Mouse (Mus musculus): ENCODE measurements around the gene Wiz.
A peak's percentile ranks its signal among the peaks of the same experiment; 100 is the strongest.

The Wiz gene

GRCm38 (mm10) chr17:32359928-32360327 is 29.3 kb downstream of the Wiz start:
- no peak for TF ChIP-seq GATA4 (IDR thresholded peaks at IDR 0.05; ENCODE audit: insufficient replicate concordance, low read length)

GRCm38 (mm10) chr17:32358943-32359340 is 30.3 kb downstream of the Wiz start:
- TF ChIP-seq GATA4 (IDR thresholded peaks at IDR 0.05; ENCODE audit: insufficient replicate concordance, low read length), result no peak

- TF ChIP-seq GATA4 (IDR thresholded peaks at IDR 0.05; ENCODE audit: insufficient replicate concordance, low read length), result no peak
These were observed 30.9 kb downstream of the Wiz start for GRCm38 (mm10) chr17:32358192-32358942.

- TF ChIP-seq GATA4 (IDR thresholded peaks at IDR 0.05; ENCODE audit: insufficient replicate concordance, low read length), result no peak
These were observed 32.2 kb downstream of the Wiz start for GRCm38 (mm10) chr17:32356766-32357760.

- no peak for TF ChIP-seq GATA4 (IDR thresholded peaks at IDR 0.05; ENCODE audit: insufficient replicate concordance, low read length)
These were observed 33.0 kb downstream of the Wiz start for GRCm38 (mm10) chr17:32356281-32356680.

GRCm38 (mm10) chr17:32355031-32355430 is 34.2 kb downstream of the Wiz start:
- no peak for TF ChIP-seq GATA4 (IDR thresholded peaks at IDR 0.05; ENCODE audit: insufficient replicate concordance, low read length)

GRCm38 (mm10) chr17:32354211-32354610 is 35.0 kb downstream of the Wiz start:
- TF ChIP-seq GATA4 (IDR thresholded peaks at IDR 0.05; ENCODE audit: insufficient replicate concordance, low read length), result no peak

GRCm38 (mm10) chr17:32353696-32354095 is 35.5 kb downstream of the Wiz start:
- no peak for TF ChIP-seq GATA4 (IDR thresholded peaks at IDR 0.05; ENCODE audit: insufficient replicate concordance, low read length)

GRCm38 (mm10) chr17:32351726-32352125 is 37.5 kb downstream of the Wiz start:
- TF ChIP-seq GATA4 (IDR thresholded peaks at IDR 0.05; ENCODE audit: insufficient replicate concordance, low read length), result no peak

GRCm38 (mm10) chr17:32351269-32351668 is 38.0 kb downstream of the Wiz start:
- TF ChIP-seq GATA4 (IDR thresholded peaks at IDR 0.05; ENCODE audit: insufficient replicate concordance, low read length), result no peak

GRCm38 (mm10) chr17:32350382-32350983 is 38.8 kb downstream of the Wiz start, which contains the start of gene Akap8l:
Gene Akap8l, minus strand, starts transcription at chr17:32350607.
- TF ChIP-seq GATA4 (IDR thresholded peaks at IDR 0.05; ENCODE audit: insufficient replicate concordance, low read length), result peak; percentile 30; the same call in 1 of the 2 replicates

- no peak for TF ChIP-seq GATA4 (IDR thresholded peaks at IDR 0.05; ENCODE audit: insufficient replicate concordance, low read length)
These were observed 39.3 kb downstream of the Wiz start for GRCm38 (mm10) chr17:32349851-32350381.

- TF ChIP-seq GATA4 (IDR thresholded peaks at IDR 0.05; ENCODE audit: insufficient replicate concordance, low read length), result no peak
These were observed 40.1 kb downstream of the Wiz start for GRCm38 (mm10) chr17:32349037-32349732.

- TF ChIP-seq GATA4 (IDR thresholded peaks at IDR 0.05; ENCODE audit: insufficient replicate concordance, low read length), result no peak
These were observed 40.8 kb downstream of the Wiz start for GRCm38 (mm10) chr17:32348406-32348805.

All from liver, adult (tissue).